Mouse (Mus musculus): ENCODE data around the gene Masp2.

- TF ChIP-seq CTCF (conservative IDR thresholded peaks at IDR 0.05 in 1 of 2, IDR thresholded peaks at IDR 0.05 in 1 of 2; ENCODE audit: low read depth in 2 of 2, low read length in 2 of 2) (no peak), EP300 (IDR thresholded peaks at IDR 0.05; ENCODE audit: low read length) (no peak), MAX (IDR thresholded peaks at IDR 0.05; ENCODE audit: low read length) (no peak)
Measured at GRCm38 (mm10) chr4:148613738-148614137, 11.4 kb downstream of the Masp2 start.
